Mouse (Mus musculus): ENCODE data around the gene Dchs1. TPM values are rescaled to one million over a fixed set of nuclear protein-coding genes. Genes with fewer than 3 reads are reported as not detected.

Gene Dchs1
- polyA plus RNA-seq, 1 experiment from 2014 or later, result 13.5 TPM

GRCm38 (mm10) chr7:105777797-105778552 is 9.5 kb downstream of the Dchs1 start:
- H3K9me3 ChIP-seq, result no peaks in the 10 kb centered on the region
- H3K4me2 ChIP-seq, result peak overlapping the region; percentile 41
- peak overlapping the region; percentile 51 for H3K9ac ChIP-seq
- WGBS, result 55% methylated on average over 13 of the region's 13 CpGs
- ATAC-seq (ENCODE audit: low read depth), result peak; percentile 45
- peak overlapping the region; percentile 14 for H3K4me3 ChIP-seq
- peaks cover 86% of the 10 kb centered on the region for H3K36me3 ChIP-seq
- no peaks in the 10 kb centered on the region for H3K27me3 ChIP-seq
- H3K4me1 ChIP-seq (replicated peaks), result peaks cover 87% of the 10 kb centered on the region
- H3K27ac ChIP-seq (replicated peaks), result peak overlapping the region; percentile 83

DNA sequence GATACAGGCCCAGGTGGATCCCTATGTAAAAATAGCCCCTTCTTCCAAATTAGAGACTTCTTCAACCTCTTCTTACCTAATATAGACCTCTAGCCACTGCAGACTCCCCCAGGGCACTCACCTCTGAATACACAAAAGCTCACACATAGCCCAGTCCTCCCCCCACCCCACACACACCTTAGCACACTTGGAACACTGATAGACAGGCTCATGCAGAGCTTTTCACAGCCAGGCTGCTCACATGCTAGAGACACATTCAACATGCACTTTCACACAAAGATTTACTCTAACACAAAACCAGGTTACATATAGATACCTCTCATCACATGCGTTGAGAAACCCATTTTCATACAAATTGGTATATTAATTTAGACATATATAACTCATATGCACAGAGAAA is 10.1 kb downstream of the Dchs1 start:
- Histone ChIP-seq H3K4me2 (peak overlapping the region; percentile 41; the same call in 1 of the 2 replicates), H3K36me3 (peaks cover 86% of the 10 kb centered on the region), H3K4me3 (no peak overlapping the region), H3K27me3 (no peaks in the 10 kb centered on the region), H3K9me3 (no peaks in the 10 kb centered on the region), H3K9ac (no peak overlapping the region), H3K27ac (replicated peaks) (no peak overlapping the region), H3K4me1 (replicated peaks) (peaks cover 85% of the 10 kb centered on the region)
- no peak for ATAC-seq (ENCODE audit: low read depth)
- 80% methylated on average over 1 of the region's 1 CpGs for WGBS

DNA sequence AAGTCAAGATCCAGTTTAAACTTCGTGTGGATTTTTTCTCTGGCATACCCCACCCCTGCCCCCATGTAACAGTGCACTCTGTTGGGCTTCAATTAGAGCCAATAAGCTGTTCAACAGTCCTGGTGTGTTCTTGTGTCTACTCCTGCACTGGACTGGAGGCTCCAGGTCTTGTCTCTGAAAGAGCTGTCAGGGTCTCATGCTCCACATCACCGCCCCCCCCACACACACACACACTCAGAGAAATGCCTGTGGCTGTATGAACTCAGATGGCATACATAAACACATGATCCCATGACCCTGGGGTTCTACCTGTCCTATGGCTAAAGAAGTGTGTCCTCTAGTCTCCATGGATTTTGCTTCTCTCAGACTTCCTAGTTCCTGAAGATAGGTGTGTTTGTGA is 11.4 kb downstream of the Dchs1 start:
- no peaks in the 10 kb centered on the region for H3K27me3 ChIP-seq
- H3K9me3 ChIP-seq, result no peaks in the 10 kb centered on the region
- H3K36me3 ChIP-seq, result peaks cover 86% of the 10 kb centered on the region
- peaks cover 90% of the 10 kb centered on the region for H3K4me1 ChIP-seq (replicated peaks)
- ATAC-seq (ENCODE audit: low read depth), result no peak
- no peak overlapping the region for H3K27ac ChIP-seq (replicated peaks)
- H3K4me3 ChIP-seq, result no peak overlapping the region
- H3K9ac ChIP-seq, result no peak overlapping the region
- 92% methylated on average over 2 of the region's 2 CpGs for WGBS
- H3K4me2 ChIP-seq, result no peak overlapping the region

- Histone ChIP-seq H3K9ac (no peak overlapping the region), H3K27me3 (no peaks in the 10 kb centered on the region), H3K9me3 (no peaks in the 10 kb centered on the region), H3K4me1 (replicated peaks) (peaks cover 90% of the 10 kb centered on the region), H3K4me2 (no peak overlapping the region), H3K4me3 (no peak overlapping the region), H3K36me3 (peaks cover 86% of the 10 kb centered on the region), H3K27ac (replicated peaks) (no peak overlapping the region)
- ATAC-seq (ENCODE audit: low read depth), result no peak
- 43% methylated on average over 8 of the region's 8 CpGs for WGBS
Observed at GRCm38 (mm10) chr7:105774661-105775060, 12.8 kb downstream of the Dchs1 start.

GRCm38 (mm10) chr7:105773041-105773440 is 14.4 kb downstream of the Dchs1 start:
- H3K27ac ChIP-seq (replicated peaks), result no peak overlapping the region
- no peak overlapping the region for H3K4me3 ChIP-seq
- peaks cover 90% of the 10 kb centered on the region for H3K4me1 ChIP-seq (replicated peaks)
- no peak for ATAC-seq (ENCODE audit: low read depth)
- H3K27me3 ChIP-seq, result no peaks in the 10 kb centered on the region
- no peaks in the 10 kb centered on the region for H3K9me3 ChIP-seq
- H3K4me2 ChIP-seq, result no peak overlapping the region
- no peak overlapping the region for H3K9ac ChIP-seq
- 88% methylated on average over 5 of the region's 5 CpGs for WGBS
- H3K36me3 ChIP-seq, result peaks cover 84% of the 10 kb centered on the region

- no peaks in the 10 kb centered on the region for H3K27me3 ChIP-seq
- no peak for ATAC-seq (ENCODE audit: low read depth)
- H3K9me3 ChIP-seq, result no peaks in the 10 kb centered on the region
- H3K27ac ChIP-seq (replicated peaks), result no peak overlapping the region
- no peak overlapping the region for H3K9ac ChIP-seq
- WGBS, result 95% methylated on average over 15 of the region's 15 CpGs
- H3K4me2 ChIP-seq, result no peak overlapping the region
- no peak overlapping the region for H3K4me3 ChIP-seq
- peaks cover 90% of the 10 kb centered on the region for H3K36me3 ChIP-seq
- H3K4me1 ChIP-seq (replicated peaks), result peaks cover 90% of the 10 kb centered on the region
Observed at GRCm38 (mm10) chr7:105772331-105772730, 15.1 kb downstream of the Dchs1 start.

DNA sequence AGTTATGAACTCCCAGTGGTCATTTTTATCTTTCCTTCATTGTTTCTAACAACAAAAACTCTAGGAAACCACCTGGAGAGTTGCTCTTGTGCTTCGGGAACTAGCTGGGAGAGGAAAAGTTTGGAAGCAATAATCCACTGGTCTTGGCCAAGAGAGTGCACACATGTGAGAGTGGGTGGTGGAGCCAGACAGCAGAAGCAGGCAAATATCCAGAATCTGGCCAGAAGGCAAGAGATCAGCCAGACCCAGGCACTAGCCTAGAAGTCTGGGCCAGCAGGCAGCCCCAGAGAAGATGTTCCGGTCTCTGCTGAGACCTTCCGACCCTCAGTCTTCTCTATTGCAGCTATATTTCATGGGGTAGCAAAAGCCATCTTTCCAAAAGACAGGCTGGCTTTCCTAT is 17.5 kb downstream of the Dchs1 start:
- peaks cover 80% of the 10 kb centered on the region for H3K4me1 ChIP-seq (replicated peaks)
- peaks cover 1% of the 10 kb centered on the region for H3K27me3 ChIP-seq

DNA sequence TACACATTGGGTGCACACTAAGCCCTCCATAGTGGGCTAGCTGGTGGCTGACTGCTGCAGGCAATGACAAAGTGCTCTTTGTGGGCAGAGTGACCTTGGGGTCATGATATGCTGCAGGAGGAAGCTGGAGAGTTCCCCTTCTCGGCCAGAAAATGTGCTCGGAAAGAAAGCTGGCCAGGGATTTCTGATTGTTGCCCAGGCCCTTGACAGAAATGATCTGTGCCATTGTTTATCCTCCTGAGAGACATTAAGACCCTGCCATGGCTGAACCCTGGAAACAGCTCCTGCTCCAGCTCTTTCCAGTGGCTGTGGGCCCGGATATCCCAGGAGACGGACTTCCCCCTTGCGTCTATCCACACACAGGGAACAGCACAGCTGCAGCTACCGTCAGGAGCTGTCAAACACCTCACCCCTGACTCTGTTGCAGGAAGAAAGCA is 19.7 kb downstream of the Dchs1 start:
- 0 out of 2 replicates have a peak, but pooled peaks have one; percentile 25 for ATAC-seq (ENCODE audit: low read depth)
- Histone ChIP-seq H3K27ac (replicated peaks) (peak overlapping the region; percentile 59), H3K9ac (peak overlapping the region; percentile 23; the same call in 1 of the 2 replicates), H3K27me3 (peaks cover 21% of the 10 kb centered on the region), H3K4me1 (replicated peaks) (peaks cover 61% of the 10 kb centered on the region), H3K4me3 (0 out of 2 replicates have a peak overlapping the region, but pooled peaks have one; percentile 3), H3K4me2 (peak overlapping the region; percentile 21), H3K9me3 (no peaks in the 10 kb centered on the region), H3K36me3 (peaks cover 94% of the 10 kb centered on the region)
- WGBS, result 14% methylated on average over 6 of the region's 6 CpGs

More for the DNA sequence above, 17.5 kb downstream of the Dchs1 start:
- no peak overlapping the region for H3K4me3 ChIP-seq
- ATAC-seq (ENCODE audit: low read depth), result no peak
- WGBS, result 81% methylated on average over 3 of the region's 3 CpGs
- H3K9ac ChIP-seq, result no peak overlapping the region
- H3K9me3 ChIP-seq, result no peaks in the 10 kb centered on the region
- no peak overlapping the region for H3K27ac ChIP-seq (replicated peaks)
- peaks cover 91% of the 10 kb centered on the region for H3K36me3 ChIP-seq
- no peak overlapping the region for H3K4me2 ChIP-seq

DNA sequence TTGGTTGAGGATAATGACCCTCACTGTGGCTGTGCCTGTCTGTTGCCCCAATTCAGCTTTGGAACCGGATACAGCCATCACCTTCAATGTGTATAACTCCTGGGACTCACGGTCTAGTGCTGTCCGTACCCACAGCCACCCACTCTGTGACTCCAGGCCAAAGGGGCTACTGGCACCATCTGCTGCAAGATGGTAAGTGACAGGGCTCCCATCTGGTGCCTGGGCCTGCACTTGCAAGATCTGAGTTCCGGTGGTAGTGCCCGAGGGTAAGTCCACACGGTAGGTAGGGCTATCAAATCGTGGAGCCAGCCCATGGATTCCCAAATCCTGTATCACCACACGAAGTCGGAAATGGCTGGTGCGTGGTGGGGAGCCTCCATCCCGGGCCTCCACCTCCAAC is 23.1 kb downstream of the Dchs1 start:
- peaks cover 21% of the 10 kb centered on the region for H3K27me3 ChIP-seq
- no peak overlapping the region for H3K4me3 ChIP-seq
- WGBS, result 83% methylated on average over 11 of the region's 11 CpGs
- no peak for ATAC-seq (ENCODE audit: low read depth)
- no peak overlapping the region for H3K27ac ChIP-seq (replicated peaks)
- peaks cover 34% of the 10 kb centered on the region for H3K4me1 ChIP-seq (replicated peaks)
- no peak overlapping the region for H3K9ac ChIP-seq
- H3K9me3 ChIP-seq, result no peaks in the 10 kb centered on the region
- H3K36me3 ChIP-seq, result peaks cover 88% of the 10 kb centered on the region
- H3K4me2 ChIP-seq, result no peak overlapping the region

DNA sequence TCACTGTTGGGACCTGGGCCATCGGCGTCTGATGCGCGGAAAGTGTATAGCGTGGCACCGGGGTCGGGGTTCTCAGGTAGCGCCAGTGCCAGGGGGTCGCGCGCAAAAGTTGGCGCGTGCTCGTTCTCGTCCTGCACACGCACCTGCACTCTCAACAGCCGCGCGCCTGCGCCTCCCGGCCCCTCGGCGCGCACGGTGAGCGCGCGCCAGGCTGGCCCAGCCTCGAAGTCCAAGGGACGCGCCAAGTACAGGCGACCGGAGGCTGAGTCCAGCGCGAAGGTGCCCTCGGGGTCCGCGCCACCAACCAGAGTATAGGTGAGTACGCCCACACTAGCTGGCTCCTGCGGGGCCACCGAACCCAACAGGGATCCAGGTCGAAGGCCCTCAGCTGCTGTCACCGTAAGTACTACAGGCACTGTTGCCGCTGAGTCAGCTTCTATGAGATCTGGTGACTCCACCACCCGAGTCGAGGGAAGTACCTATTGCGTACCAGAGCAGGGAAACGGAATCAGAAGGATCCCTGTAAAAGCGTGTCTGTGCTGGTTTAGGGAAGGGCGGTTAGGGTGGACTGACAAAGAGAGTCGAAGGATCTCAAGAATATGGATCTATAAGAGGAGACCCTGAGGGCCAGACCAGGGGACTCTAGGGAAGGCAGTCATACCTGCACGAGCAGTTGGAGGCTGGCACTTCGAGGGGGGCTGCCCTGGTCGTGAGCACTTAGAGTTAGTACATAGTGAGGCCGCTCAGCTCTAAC is 24.8 kb downstream of the Dchs1 start:
- Histone ChIP-seq H3K4me1 (replicated peaks) (peaks cover 17% of the 10 kb centered on the region), H3K9me3 (no peaks in the 10 kb centered on the region), H3K27ac (replicated peaks) (no peak overlapping the region), H3K36me3 (peaks cover 91% of the 10 kb centered on the region), H3K4me2 (no peak overlapping the region), H3K27me3 (peaks cover 21% of the 10 kb centered on the region), H3K4me3 (no peak overlapping the region), H3K9ac (no peak overlapping the region)
- 20% methylated on average over 55 of the region's 55 CpGs for WGBS
- ATAC-seq (ENCODE audit: low read depth), result no peak

DNA sequence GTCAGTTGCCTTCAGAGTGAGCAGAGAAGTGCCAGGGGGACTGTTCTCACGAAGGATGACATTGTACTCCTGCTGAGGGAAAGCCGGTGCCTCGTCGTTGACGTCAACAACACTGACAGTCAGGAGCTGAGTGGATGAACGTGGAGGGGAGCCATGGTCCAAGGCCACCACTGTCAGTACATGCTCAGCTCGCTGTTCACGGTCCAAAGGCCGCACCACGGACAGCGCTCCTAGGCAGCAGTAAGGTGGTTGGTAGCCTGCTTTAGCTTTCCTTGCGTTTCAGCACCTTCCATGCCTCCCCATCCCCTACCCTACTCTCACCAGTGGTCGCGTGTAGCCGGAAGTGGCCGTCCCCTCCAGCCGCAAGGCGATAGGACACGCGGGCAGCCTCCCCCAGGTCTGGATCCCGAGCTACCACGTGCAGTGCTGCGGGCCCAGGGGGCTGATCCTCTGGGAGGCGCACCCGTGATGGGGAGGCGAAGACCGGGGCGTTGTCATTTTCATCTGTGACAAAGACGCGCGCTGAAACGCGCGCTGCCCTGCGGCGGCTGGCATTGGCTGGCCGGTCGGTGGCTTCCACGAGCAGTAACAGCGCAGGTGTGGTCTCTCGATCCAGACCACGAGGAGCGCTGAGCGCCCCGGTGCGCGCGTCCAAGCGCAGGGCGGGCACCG is 25.5 kb downstream of the Dchs1 start:
- H3K27me3 ChIP-seq, result peaks cover 21% of the 10 kb centered on the region
- WGBS, result 17% methylated on average over 51 of the region's 51 CpGs
- peaks cover 10% of the 10 kb centered on the region for H3K4me1 ChIP-seq (replicated peaks)
- no peak overlapping the region for H3K4me2 ChIP-seq
- no peaks in the 10 kb centered on the region for H3K9me3 ChIP-seq
- H3K27ac ChIP-seq (replicated peaks), result no peak overlapping the region
- no peak overlapping the region for H3K4me3 ChIP-seq
- H3K9ac ChIP-seq, result no peak overlapping the region
- H3K36me3 ChIP-seq, result peaks cover 92% of the 10 kb centered on the region
- ATAC-seq (ENCODE audit: low read depth), result no peak

- ATAC-seq (ENCODE audit: low read depth), result no peak
- no peaks in the 10 kb centered on the region for H3K9me3 ChIP-seq
- H3K4me2 ChIP-seq, result no peak overlapping the region
- H3K4me1 ChIP-seq (replicated peaks), result peaks cover 24% of the 10 kb centered on the region
- H3K27me3 ChIP-seq, result no peaks in the 10 kb centered on the region
- 97% methylated on average over 10 of the region's 10 CpGs for WGBS
- H3K9ac ChIP-seq, result no peak overlapping the region
- H3K36me3 ChIP-seq, result peaks cover 69% of the 10 kb centered on the region
- no peak overlapping the region for H3K4me3 ChIP-seq
- H3K27ac ChIP-seq (replicated peaks), result no peak overlapping the region
Observed at GRCm38 (mm10) chr7:105753281-105753680, 34.2 kb downstream of the Dchs1 start.

Measured in neural tube, embryonic 13.5 days (tissue).